Mouse (Mus musculus): Measurements from ENCODE around the gene Thap4. TPM values are rescaled to one million over a fixed set of nuclear protein-coding genes. Genes with fewer than 3 reads are reported as not detected.

Thap4 gene
- polyA plus RNA-seq, 1 experiment from 2014 or later: 52.6 TPM

- no peaks in the 10 kb centered on the region for H3K9me3 ChIP-seq (ENCODE audit: control insufficient read depth, low read length)
- no peaks in the 10 kb centered on the region for H3K27me3 ChIP-seq (replicated peaks; ENCODE audit: control insufficient read depth, insufficient read depth, low read length)
- H3K36me3 ChIP-seq (ENCODE audit: control insufficient read depth, insufficient read depth, low read length): no peaks in the 10 kb centered on the region
- 9% methylated on average over 3 of the region's 3 CpGs for WGBS
- H3K27ac ChIP-seq (ENCODE audit: low read depth, low read length): peak overlapping the region; percentile 52
- peak overlapping the region; percentile 29 for H3K4me2 ChIP-seq (ENCODE audit: low read length)
- ATAC-seq: peak; percentile 65
- peak overlapping the region; percentile 13; the same call in 1 of the 2 replicates for H3K9ac ChIP-seq (ENCODE audit: low read depth, low read length)
- peaks cover 7% of the 10 kb centered on the region for H3K4me1 ChIP-seq (ENCODE audit: control insufficient read depth, insufficient read depth, low read depth, low read length)
- no peak overlapping the region for H3K4me3 ChIP-seq (ENCODE audit: low read length)
Measured at GRCm38 (mm10) chr1:93731880-93732281, 22.8 kb downstream of the Thap4 start.

DNA sequence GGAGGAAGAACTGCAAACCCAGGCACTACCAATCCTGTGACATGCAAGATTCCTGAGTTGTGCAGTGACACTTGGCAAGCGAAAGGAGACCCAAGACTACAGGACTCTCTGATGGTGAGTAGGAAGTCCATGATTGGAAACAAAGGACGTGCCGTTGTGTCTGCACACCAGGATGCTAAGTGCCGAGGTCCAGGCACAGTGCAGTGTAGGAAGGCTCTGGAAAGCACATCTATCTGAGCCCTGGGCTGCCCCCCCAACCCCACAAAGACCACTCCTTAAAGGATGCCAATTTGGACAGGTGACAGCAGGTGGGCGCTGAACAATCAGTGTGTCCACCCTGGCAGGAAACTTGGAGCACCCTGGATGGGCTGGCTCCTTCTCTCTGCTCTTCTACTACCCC lies 23.6 kb downstream of the Thap4 start:
- H3K9me3 ChIP-seq (ENCODE audit: control insufficient read depth, low read length): no peaks in the 10 kb centered on the region
- peak; percentile 44; the same call in 1 of the 2 replicates for ATAC-seq
- H3K9ac ChIP-seq (ENCODE audit: low read depth, low read length): no peak overlapping the region
- H3K4me2 ChIP-seq (ENCODE audit: low read length): peak overlapping the region; percentile 28; the same call in 1 of the 2 replicates
- H3K36me3 ChIP-seq (ENCODE audit: control insufficient read depth, insufficient read depth, low read length): no peaks in the 10 kb centered on the region
- no peak overlapping the region for H3K4me3 ChIP-seq (ENCODE audit: low read length)
- peaks cover 7% of the 10 kb centered on the region for H3K4me1 ChIP-seq (ENCODE audit: control insufficient read depth, insufficient read depth, low read depth, low read length)
- WGBS: 92% methylated on average over 5 of the region's 5 CpGs
- no peak overlapping the region for H3K27ac ChIP-seq (ENCODE audit: low read depth, low read length)
- H3K27me3 ChIP-seq (replicated peaks; ENCODE audit: control insufficient read depth, insufficient read depth, low read length): no peaks in the 10 kb centered on the region

DNA sequence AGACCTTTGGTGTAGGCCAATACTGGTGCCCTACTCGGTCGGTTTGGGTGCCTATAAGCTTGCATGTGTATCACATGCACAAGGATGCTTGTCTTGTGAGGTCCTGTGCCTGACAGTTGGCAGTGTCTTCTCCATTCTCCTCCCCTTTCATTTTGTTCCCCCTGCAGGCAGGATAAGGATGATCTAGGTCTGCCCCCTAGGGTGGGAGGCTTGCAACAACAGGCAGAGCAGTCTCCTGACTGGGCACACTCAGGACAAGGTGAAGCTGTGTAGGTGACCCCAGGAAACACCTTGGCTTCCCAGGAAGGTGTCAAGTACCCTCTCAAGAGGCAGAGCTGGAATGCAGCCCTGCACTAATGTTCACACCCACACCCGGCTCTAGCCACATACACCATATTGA lies 27.7 kb downstream of the Thap4 start:
- Histone ChIP-seq H3K4me2 (ENCODE audit: low read length) (no peak overlapping the region), H3K9me3 (ENCODE audit: control insufficient read depth, low read length) (no peaks in the 10 kb centered on the region), H3K4me1 (ENCODE audit: control insufficient read depth, insufficient read depth, low read depth, low read length) (peaks cover 2% of the 10 kb centered on the region), H3K4me3 (ENCODE audit: low read length) (no peak overlapping the region), H3K9ac (ENCODE audit: low read depth, low read length) (no peak overlapping the region), H3K27me3 (replicated peaks; ENCODE audit: control insufficient read depth, insufficient read depth, low read length) (no peaks in the 10 kb centered on the region), H3K27ac (ENCODE audit: low read depth, low read length) (no peak overlapping the region), H3K36me3 (ENCODE audit: control insufficient read depth, insufficient read depth, low read length) (no peaks in the 10 kb centered on the region)
- WGBS: 88% methylated on average over 3 of the region's 3 CpGs
- no peak for ATAC-seq

DNA sequence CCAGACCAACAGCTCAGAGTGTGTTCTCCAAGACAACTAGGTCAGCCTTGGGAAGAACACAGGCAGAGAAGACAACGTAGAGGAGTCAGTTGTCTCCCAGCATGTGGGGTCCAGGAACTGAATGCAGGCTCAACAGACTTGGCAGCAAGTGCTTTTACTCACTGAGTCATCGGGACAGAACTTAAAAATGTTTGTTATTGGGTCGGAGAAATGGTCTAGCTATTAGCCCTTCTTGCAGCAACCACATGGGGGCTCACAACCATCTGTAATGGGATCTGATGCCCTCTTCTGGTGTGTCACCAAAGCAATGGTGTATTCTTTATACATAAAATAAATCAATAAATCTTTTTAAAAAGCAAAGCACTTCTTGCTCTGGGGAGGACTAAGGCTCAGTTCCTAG lies 28.5 kb downstream of the Thap4 start:
- Histone ChIP-seq H3K27me3 (replicated peaks; ENCODE audit: control insufficient read depth, insufficient read depth, low read length) (no peaks in the 10 kb centered on the region), H3K4me1 (ENCODE audit: control insufficient read depth, insufficient read depth, low read depth, low read length) (no peaks in the 10 kb centered on the region; the same call in 1 of the 2 replicates), H3K9ac (ENCODE audit: low read depth, low read length) (no peak overlapping the region), H3K4me3 (ENCODE audit: low read length) (no peak overlapping the region), H3K9me3 (ENCODE audit: control insufficient read depth, low read length) (no peaks in the 10 kb centered on the region), H3K36me3 (ENCODE audit: control insufficient read depth, insufficient read depth, low read length) (no peaks in the 10 kb centered on the region), H3K27ac (ENCODE audit: low read depth, low read length) (no peak overlapping the region), H3K4me2 (ENCODE audit: low read length) (no peak overlapping the region)
- WGBS: 74% methylated on average over 3 of the region's 3 CpGs
- no peak for ATAC-seq

GRCm38 (mm10) chr1:93725665-93726064 lies 29.0 kb downstream of the Thap4 start:
- Histone ChIP-seq H3K4me3 (ENCODE audit: low read length) (no peak overlapping the region), H3K4me2 (ENCODE audit: low read length) (no peak overlapping the region), H3K9ac (ENCODE audit: low read depth, low read length) (no peak overlapping the region), H3K36me3 (ENCODE audit: control insufficient read depth, insufficient read depth, low read length) (no peaks in the 10 kb centered on the region), H3K27me3 (replicated peaks; ENCODE audit: control insufficient read depth, insufficient read depth, low read length) (no peaks in the 10 kb centered on the region), H3K27ac (ENCODE audit: low read depth, low read length) (no peak overlapping the region), H3K4me1 (ENCODE audit: control insufficient read depth, insufficient read depth, low read depth, low read length) (no peaks in the 10 kb centered on the region), H3K9me3 (ENCODE audit: control insufficient read depth, low read length) (no peaks in the 10 kb centered on the region)
- ATAC-seq: no peak; the same call in 1 of the 2 replicates
- WGBS: 95% methylated on average over 5 of the region's 5 CpGs

DNA sequence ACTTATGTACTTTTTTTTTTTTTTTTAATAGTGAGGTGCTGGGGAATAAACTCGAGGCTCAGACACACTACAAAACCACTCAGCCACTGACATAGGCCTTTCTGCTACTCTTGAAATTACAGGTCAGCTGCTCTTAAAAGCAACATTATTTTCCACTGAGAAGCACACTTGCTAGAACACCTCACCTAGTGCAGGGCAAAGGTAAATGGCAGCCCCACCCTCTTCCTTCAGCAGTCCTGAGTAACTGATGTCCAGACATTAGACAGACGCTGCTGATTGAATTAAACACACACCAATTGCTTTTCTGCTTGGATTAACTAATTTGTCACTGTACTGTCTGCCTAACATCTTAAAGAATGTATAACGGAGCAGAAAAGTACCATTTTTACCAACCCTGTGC lies 30.0 kb downstream of the Thap4 start:
- H3K27ac ChIP-seq (ENCODE audit: low read depth, low read length): no peak overlapping the region
- ATAC-seq: no peak
- WGBS: 81% methylated on average over 3 of the region's 3 CpGs
- H3K36me3 ChIP-seq (ENCODE audit: control insufficient read depth, insufficient read depth, low read length): no peaks in the 10 kb centered on the region
- H3K9me3 ChIP-seq (ENCODE audit: control insufficient read depth, low read length): no peaks in the 10 kb centered on the region
- H3K27me3 ChIP-seq (replicated peaks; ENCODE audit: control insufficient read depth, insufficient read depth, low read length): no peaks in the 10 kb centered on the region
- no peaks in the 10 kb centered on the region for H3K4me1 ChIP-seq (ENCODE audit: control insufficient read depth, insufficient read depth, low read depth, low read length)
- H3K4me3 ChIP-seq (ENCODE audit: low read length): no peak overlapping the region
- H3K9ac ChIP-seq (ENCODE audit: low read depth, low read length): no peak overlapping the region
- no peak overlapping the region for H3K4me2 ChIP-seq (ENCODE audit: low read length)

- Histone ChIP-seq H3K9ac (ENCODE audit: low read depth, low read length) (no peak overlapping the region), H3K36me3 (ENCODE audit: control insufficient read depth, insufficient read depth, low read length) (peaks cover 4% of the 10 kb centered on the region; the same call in 1 of the 2 replicates)
- ATAC-seq: no peak
Measured at GRCm38 (mm10) chr1:93721557-93721956, 33.1 kb downstream of the Thap4 start.

DNA sequence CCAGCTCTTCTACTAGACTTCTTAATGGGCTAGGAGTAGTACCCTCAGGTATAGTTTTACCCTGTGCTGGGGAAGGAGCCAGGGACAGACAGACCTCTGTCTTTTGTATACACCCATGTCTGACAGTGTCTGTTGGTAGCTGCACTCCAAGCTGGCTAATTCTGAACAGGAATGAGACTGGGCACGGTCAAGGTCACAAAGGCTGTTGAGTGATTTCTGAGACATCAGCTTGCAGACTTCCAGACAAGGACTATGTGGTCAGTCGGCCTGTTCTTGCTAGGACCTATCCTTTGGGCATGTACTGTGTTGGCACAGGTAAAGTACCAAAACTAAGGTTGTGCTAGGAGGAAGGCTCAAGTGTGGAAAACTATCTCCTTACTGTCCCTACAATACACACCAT lies 38.5 kb downstream of the Thap4 start:
- no peaks in the 10 kb centered on the region for H3K9me3 ChIP-seq (ENCODE audit: control insufficient read depth, low read length)
- ATAC-seq: no peak
- H3K36me3 ChIP-seq (ENCODE audit: control insufficient read depth, insufficient read depth, low read length): peaks cover 11% of the 10 kb centered on the region
- no peak overlapping the region for H3K4me2 ChIP-seq (ENCODE audit: low read length)
- H3K27ac ChIP-seq (ENCODE audit: low read depth, low read length): no peak overlapping the region
- no peaks in the 10 kb centered on the region for H3K27me3 ChIP-seq (replicated peaks; ENCODE audit: control insufficient read depth, insufficient read depth, low read length)
- no peaks in the 10 kb centered on the region for H3K4me1 ChIP-seq (ENCODE audit: control insufficient read depth, insufficient read depth, low read depth, low read length)
- H3K4me3 ChIP-seq (ENCODE audit: low read length): no peak overlapping the region
- H3K9ac ChIP-seq (ENCODE audit: low read depth, low read length): no peak overlapping the region
- WGBS: 95% methylated on average over 2 of the region's 2 CpGs

More at GRCm38 (mm10) chr1:93721557-93721956, 33.1 kb downstream of the Thap4 start:
- H3K4me1 ChIP-seq (ENCODE audit: control insufficient read depth, insufficient read depth, low read depth, low read length): no peaks in the 10 kb centered on the region
- no peaks in the 10 kb centered on the region for H3K9me3 ChIP-seq (ENCODE audit: control insufficient read depth, low read length)
- 52% methylated on average over 7 of the region's 7 CpGs for WGBS
- H3K4me3 ChIP-seq (ENCODE audit: low read length): no peak overlapping the region
- no peak overlapping the region for H3K27ac ChIP-seq (ENCODE audit: low read depth, low read length)
- no peaks in the 10 kb centered on the region for H3K27me3 ChIP-seq (replicated peaks; ENCODE audit: control insufficient read depth, insufficient read depth, low read length)
- no peak overlapping the region for H3K4me2 ChIP-seq (ENCODE audit: low read length)

- H3K4me1 ChIP-seq (ENCODE audit: control insufficient read depth, insufficient read depth, low read depth, low read length): no peaks in the 10 kb centered on the region
- H3K4me2 ChIP-seq (ENCODE audit: low read length): no peak overlapping the region
- H3K4me3 ChIP-seq (ENCODE audit: low read length): no peak overlapping the region
- H3K27me3 ChIP-seq (replicated peaks; ENCODE audit: control insufficient read depth, insufficient read depth, low read length): no peaks in the 10 kb centered on the region
- no peaks in the 10 kb centered on the region for H3K9me3 ChIP-seq (ENCODE audit: control insufficient read depth, low read length)
- no peak overlapping the region for H3K27ac ChIP-seq (ENCODE audit: low read depth, low read length)
- H3K9ac ChIP-seq (ENCODE audit: low read depth, low read length): no peak overlapping the region
- 74% methylated on average over 3 of the region's 3 CpGs for WGBS
- peaks cover 13% of the 10 kb centered on the region for H3K36me3 ChIP-seq (ENCODE audit: control insufficient read depth, insufficient read depth, low read length)
- ATAC-seq: no peak
Measured at GRCm38 (mm10) chr1:93705389-93705788, 49.3 kb downstream of the Thap4 start.

DNA sequence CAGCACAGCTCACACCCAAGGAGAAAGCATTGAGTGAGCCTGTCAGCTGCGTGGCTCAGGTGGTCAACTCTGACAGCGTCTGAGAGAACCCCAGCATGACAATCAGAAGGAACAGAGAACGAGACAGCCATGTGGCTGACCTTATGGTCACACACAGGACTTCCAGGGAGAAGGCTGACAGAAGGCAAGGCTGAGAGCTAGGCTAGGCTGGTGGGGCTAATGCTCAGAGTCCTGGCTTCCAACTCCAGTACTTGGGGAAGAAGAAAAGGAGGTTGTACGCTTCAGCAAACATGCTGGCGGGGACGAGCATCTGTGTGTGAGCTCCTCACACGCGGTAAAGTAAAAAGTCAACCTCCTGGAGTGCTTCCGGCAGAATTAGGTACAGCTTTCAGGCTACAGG lies 50.3 kb downstream of the Thap4 start:
- H3K27ac ChIP-seq (ENCODE audit: low read depth, low read length): no peak overlapping the region
- peaks cover 13% of the 10 kb centered on the region for H3K36me3 ChIP-seq (ENCODE audit: control insufficient read depth, insufficient read depth, low read length)
- no peaks in the 10 kb centered on the region for H3K9me3 ChIP-seq (ENCODE audit: control insufficient read depth, low read length)
- H3K27me3 ChIP-seq (replicated peaks; ENCODE audit: control insufficient read depth, insufficient read depth, low read length): no peaks in the 10 kb centered on the region
- no peaks in the 10 kb centered on the region for H3K4me1 ChIP-seq (ENCODE audit: control insufficient read depth, insufficient read depth, low read depth, low read length)
- ATAC-seq: no peak; the same call in 1 of the 2 replicates
- no peak overlapping the region for H3K4me2 ChIP-seq (ENCODE audit: low read length)
- 77% methylated on average over 9 of the region's 9 CpGs for WGBS
- no peak overlapping the region for H3K9ac ChIP-seq (ENCODE audit: low read depth, low read length)
- H3K4me3 ChIP-seq (ENCODE audit: low read length): no peak overlapping the region
